Mouse (Mus musculus) heart, postnatal 10 days (tissue): ENCODE results near the gene Sc5d. TPM values are rescaled to one million over a fixed set of nuclear protein-coding genes. Genes with fewer than 3 reads are reported as not detected.

Experiments
- total RNA-seq, 2 experiments: library from RNA; stranded (reverse); gene quantifications; 2 replicates each; pipeline ENCODE4 v1.2.3; 2021

Gene Sc5d
- total RNA-seq, 2 experiments from 2014 or later, result 13.1 to 13.9 TPM

Other genes with a start within 250 kb of the Sc5d start
- 1 to 10 TPM; 7.5 to 8.2 TPM for gene Sorl1, start 140.0 kb downstream of the Sc5d start, total RNA-seq
- gene Tecta, start 135.7 kb upstream of the Sc5d start, total RNA-seq, result under 1 TPM; 0.19 to 0.22 TPM
- gene Tbcel, start 243.6 kb upstream of the Sc5d start, total RNA-seq, result 10 to 100 TPM; 20.3 to 22.3 TPM